Mouse (Mus musculus) liver, adult 2 months (tissue): ENCODE results near the gene Spint2.

Experiments used
- CTCF ChIP-seq: fragments of 200-500 bp; IDR thresholded peaks from 2 replicates; pipeline ENCODE4 v1.5.1; 2011; ENCODE audit warnings: low read depth, low read length, control low read depth
- POLR2A ChIP-seq: fragments of 200-500 bp; IDR thresholded peaks from 2 replicates; pipeline ENCODE4 v1.6.1; 2011; ENCODE audit warnings: low read length, control low read depth; ENCODE audit not compliant: insufficient read depth; ENCODE audit errors: extremely low read depth

GRCm38 (mm10) chr7:29309749-29310148, 28.0 kb upstream of the Spint2 start:
- TF ChIP-seq CTCF (no peak), POLR2A (no peak)
